Mouse (Mus musculus) cerebellum, postnatal 36 days (tissue): ENCODE measurements at regions not wholly inside any gene's neighbourhood (a gene's known extent, or its start where the extent isn't known, plus 50 kb on each side); places are given as distances from the start of the nearest gene placed in this dataset.

Experiments
- DNase-seq, 2 experiments: peaks; one replicate each; pipeline ENCODE4 v3.0.0; 2021 to 2022; ENCODE audit warnings: mixed read lengths in 2 of 2

- no peak for DNase-seq
Observed at GRCm38 (mm10) chr4:81962586-81962985, 520.0 kb upstream of the Mpdz start.

DNA sequence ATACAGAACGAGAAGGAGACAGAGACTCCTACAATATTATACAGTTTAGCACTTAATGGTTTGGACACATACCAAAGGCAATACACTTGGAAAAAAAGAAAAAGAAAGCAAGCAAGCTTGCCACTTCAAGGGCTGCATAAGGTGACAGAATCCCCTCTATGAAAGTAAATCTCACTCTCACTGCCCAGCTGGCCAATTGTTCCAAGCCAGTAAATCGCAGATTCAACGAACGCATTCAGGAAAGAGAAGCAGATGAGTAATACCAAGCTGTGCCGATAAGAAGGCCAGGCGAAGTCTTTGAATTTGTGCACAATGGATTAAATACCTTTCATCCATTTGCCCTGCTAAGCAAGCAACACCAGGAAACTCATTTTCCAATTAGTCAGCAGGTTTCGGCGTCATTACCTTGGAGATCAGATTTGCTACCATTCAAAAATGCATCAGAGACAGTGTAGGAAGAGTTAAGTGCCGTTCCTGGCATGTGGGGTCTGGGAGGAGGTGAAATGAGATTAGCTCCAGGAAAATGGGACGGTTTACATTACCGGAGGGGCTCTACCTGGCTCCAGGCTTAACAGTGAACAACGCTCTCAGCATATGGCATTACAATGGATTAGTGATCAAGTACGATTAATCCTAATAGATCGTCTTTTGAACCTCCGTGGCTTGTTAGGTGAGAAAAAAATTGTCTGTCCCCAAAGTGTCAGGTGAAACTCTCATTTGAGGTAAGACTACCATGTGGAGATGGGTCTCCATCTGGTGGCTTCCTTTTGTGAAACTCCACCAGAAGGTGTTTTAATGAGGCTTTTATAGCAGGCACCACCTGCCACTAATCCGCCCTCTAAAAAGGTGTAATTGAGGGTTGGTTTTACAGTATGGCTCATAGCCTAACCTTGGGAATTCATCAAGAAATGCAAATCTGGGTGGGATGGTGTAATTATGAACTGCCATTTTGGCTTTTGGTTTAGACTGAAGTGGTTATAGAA is 518.2 kb upstream of the Mpdz start:
- DNase-seq = peak; percentile 46 to 50

DNA sequence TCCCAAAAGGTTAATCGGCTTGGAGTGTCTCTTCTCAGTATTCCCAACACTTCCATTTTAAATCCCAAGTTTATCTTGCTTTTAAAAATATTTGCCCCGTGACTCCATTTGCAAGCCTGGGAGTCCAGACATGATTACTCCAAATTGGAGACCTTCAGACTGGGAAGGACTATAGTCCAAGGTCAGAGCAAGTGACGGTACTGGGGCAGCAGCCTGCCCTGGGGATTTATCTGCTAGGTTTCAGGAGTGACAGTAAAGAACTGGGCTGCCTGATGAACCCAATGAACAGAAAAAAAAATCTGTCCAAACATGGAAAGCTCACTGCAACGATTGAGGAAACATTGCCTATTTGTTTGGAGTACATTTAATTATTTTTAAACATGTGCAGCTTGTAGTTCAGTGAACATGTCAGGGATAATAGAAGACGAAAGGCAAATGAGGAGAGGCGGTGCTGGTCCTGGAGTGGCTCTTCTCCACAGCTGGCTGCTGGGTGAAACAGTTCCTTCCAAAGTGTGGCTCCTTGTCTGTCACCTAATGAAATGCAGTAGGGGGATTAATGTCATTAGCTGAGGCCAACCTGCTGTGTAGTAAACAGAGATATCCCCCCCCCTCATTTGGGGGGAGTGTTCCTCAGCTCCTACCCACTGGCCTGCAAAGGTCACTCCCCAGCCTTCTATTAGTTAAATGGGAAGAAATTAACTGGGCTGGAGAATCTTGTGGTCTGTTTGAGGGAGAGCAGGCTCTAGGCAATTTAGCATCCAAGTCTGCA is 514.5 kb upstream of the Mpdz start:
- no peak for DNase-seq

GRCm38 (mm10) chr4:81953023-81953422 is 510.4 kb upstream of the Mpdz start:
- DNase-seq = no peak

DNA sequence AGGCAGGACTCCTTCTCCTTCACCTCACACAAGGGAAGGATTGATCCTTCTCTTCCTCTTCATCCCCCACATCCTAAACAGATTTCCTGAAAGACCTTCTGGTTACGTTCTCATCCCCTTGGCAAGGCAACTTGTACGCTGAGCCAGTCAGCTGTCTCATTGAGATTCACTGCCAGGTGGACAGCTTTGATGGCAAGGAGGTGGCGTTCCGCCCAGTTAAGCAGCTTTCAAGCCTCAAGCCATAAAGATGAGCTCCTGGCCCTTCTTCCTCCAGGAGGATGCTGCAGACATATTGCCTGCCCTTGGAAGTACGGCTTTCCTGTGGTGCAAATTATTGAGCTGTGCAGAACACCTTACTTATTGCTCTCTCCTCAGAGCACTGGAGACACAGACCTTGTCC is 494.8 kb upstream of the Mpdz start:
- DNase-seq = peak; percentile 95 to 97

GRCm38 (mm10) chr4:81930956-81931355 is 488.3 kb upstream of the Mpdz start:
- DNase-seq = no peak

DNA sequence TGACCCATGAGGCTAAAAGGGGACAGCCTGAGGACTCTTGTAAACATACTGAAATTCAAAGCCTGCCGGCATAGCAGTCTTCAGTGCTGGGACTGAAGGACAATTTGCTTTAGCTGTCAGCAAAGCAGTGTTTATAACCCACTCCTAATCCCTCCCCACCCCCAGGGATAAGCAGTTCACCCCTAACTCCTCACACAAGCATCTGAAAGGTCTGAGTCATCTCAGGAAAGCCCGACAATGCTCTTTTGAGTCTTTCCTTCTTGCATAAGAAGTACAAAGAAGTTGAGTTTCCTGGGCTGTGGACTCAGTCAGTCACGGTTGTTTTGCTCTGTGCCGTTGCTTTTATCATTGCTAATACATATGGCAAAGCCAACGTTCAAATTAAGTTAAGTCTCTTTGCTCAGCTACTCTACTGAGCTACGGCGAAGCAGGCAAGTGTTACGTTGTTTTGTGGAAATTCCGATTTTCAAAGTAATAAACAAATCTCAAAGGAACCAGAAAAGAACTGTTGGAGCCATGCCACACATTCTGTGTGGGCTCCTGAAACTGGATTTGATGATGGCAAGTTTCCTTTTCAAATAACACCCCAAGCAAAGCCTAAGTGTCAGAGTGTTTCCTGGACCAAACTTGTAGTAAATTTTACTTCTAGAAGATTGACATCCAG is 486.1 kb upstream of the Mpdz start:
- no peak for DNase-seq

GRCm38 (mm10) chr4:81927176-81927714 is 484.6 kb upstream of the Mpdz start:
- DNase-seq = no peak

DNA sequence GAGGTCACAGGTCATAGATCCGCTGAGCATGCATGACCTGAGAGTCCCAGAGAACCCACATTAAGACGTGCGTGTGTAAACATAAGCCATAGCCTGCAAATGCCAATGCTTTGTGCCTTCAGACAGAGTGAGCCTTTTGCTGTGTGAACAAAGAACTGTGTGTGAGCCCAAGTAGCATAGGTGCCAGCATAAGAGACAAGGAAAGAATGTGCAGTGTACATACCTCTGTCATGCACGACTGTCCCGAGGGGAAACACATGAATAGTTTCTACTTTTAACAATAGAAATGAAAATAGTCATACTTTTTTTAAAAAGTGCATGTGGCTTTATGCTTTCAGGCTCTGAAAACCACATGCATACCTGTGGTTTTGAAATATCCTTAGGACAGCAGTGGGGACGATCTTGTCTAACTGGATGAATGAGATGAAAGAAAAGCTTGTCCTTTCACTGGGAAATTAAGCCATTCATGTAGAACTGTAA is 484.1 kb upstream of the Mpdz start:
- no peak for DNase-seq

- no peak for DNase-seq
Observed at GRCm38 (mm10) chr4:81925611-81926010, 483.0 kb upstream of the Mpdz start.

- DNase-seq = no peak
Observed at GRCm38 (mm10) chr4:81924120-81924519, 481.5 kb upstream of the Mpdz start.

GRCm38 (mm10) chr4:81922876-81923275 is 480.3 kb upstream of the Mpdz start:
- DNase-seq = no peak

- DNase-seq = no peak
Observed at GRCm38 (mm10) chr4:81914971-81915370, 472.4 kb upstream of the Mpdz start.

DNA sequence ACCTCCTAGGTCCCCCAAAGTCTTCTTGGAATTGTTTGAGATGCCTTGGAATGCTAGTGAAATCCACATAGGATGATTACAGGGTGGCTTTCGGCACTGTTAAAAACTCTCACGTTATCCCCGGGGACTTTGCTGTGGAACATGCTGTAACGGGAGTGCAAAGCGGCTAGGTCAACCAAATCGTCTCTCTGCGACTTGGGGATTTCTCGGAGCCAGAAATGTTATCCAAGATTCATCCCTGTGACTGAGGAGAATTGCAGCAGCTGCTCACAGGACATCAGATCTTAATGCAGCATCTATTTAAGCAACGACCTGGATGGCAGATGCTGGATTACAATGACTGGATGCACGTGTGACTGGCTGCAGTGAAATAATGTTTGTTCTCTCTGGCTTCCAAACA is 470.7 kb upstream of the Mpdz start:
- DNase-seq = no peak

GRCm38 (mm10) chr4:81912653-81913052 is 470.0 kb upstream of the Mpdz start:
- DNase-seq = no peak

DNA sequence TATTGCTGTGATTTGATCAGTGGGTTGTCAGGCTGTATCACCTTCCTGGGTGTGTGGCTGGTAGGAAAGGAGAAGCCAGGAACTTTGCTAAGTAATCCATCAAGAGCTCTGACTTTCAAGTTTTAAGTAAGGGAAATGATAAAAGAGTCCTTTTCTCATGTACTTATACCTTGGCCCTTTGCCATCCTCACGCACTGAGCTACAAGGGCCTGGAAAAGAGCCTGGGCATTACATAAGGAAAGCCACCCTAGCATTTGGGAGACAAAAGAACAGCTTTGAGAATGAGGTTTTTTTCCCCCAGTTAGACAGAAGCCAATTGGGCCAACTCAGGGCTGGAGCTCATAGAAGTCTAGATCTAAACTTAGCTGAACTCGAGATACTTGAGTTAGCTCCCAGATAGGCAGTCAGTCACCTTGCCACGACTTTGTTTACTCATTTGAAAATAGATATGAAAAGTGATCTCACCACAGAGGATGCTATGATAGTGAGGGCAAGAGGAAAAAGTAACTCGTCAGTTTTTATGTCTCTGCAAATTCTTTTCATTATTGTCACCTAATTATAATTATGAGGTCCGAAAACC is 457.4 kb upstream of the Mpdz start:
- DNase-seq = no peak

GRCm38 (mm10) chr4:81898661-81899060 is 456.0 kb upstream of the Mpdz start:
- DNase-seq = no peak

DNA sequence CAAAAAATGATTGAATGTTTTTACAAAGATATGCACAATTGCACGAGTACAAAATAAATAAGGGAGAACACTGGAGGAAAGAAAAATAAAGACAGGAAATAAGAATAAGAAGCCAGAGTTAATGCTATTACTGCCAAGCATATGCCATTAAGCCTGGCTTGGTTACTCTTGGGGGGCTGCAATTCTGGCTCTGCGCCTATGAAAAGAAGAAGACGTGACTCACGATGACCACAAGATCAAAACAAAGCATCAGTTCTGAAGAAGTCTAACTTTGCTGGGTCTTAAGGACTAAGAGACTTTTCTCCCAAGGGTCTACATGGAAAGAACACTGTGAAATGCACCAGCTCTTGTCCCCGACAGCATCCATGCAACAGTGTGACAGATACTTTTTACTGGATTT is 454.8 kb upstream of the Mpdz start:
- DNase-seq = no peak

DNA sequence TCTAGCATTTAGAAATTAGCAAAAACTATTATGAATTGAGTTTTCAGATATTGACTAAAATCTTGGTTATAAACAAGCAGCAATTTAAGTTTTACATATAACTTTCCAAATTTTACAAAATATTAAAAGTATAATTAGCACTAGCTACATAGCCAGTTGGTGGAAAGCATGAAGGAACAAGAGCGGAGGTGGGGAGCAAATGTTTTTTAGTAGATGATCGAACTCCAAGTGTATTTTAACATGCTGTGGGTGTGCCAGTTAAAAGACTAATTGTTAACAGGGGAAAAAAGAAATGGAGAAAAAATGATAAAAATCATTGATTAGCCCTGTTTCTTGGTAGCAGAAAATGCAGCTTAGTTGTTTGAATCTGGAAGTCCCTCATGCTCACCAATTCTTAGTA is 426.3 kb upstream of the Mpdz start:
- DNase-seq = no peak

- DNase-seq = no peak
Observed at GRCm38 (mm10) chr4:81841642-81842494, 399.3 kb upstream of the Mpdz start.

DNA sequence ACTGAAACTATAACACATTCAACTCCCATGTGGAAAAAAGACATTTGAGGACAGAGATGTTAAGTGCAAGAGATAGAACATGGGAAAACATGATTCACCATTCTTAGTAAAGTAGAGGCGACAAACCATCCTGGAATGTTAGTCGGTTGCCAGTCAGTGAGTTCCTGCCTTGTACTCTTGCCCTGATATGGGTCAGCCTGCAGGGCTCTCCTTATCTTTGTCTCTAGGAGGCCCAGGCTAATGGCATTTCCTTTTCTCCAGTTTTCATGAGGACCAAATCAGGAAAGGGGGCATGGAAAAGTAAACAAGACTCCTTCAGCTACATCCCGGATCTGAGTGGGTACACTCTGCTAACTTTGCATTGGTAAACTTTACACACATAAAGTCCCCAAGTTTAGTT is 387.4 kb upstream of the Mpdz start:
- DNase-seq = no peak

- DNase-seq = no peak
Observed at GRCm38 (mm10) chr4:81827453-81827852, 384.8 kb upstream of the Mpdz start.
